Mouse (Mus musculus): ENCODE results near the gene Wdr77.

DNA sequence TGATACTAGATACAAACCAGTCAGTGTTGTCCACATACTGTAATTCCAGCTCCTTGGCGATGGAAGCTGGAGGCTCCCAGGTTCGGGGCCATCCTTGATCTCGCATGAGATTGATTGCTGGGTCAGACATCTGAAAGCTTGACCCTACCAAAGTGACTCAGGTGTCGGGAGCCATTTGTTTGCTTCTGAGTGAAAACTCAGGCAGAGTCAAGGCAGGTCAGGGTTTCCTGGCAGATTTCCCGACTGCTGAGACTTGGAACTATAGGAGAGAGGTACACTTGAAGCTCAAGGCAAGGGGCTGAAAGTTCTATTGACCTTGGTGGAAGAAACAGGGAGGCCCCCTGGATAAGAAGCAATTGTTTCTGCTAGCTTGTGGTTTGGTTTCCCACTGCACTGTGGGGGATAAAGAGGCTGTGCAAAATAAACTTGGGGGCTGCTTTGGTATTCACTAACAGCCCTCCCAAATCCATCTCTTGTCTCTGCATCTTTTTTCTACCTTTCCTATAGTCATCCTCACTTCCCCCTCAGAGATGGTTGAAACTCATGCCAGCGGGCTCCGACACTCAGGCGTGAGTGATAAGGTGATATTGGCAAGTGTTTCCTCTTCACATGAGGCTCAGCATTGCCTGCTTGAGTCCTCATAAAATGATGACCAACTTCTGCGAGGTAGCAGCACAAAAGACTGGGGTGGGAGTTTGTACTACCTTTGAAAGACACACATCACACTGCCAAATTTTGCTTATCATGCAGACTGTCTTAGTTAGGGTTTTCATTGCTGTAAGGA lies 46.9 kb upstream of the Wdr77 start:
- no peak for TF ChIP-seq CTCF (IDR thresholded peaks at IDR 0.05; ENCODE audit: insufficient read depth, low read length)
- TF ChIP-seq POLR2A (IDR thresholded peaks at IDR 0.05; ENCODE audit: borderline replicate concordance, extremely low read depth, low read depth, low read length) = no peak

Data from lung, adult 2 months (tissue).